Mouse (Mus musculus) heart, adult 10 weeks (tissue): ENCODE data around the gene Gm9936. TPM values are rescaled to one million over a fixed set of nuclear protein-coding genes. Genes with fewer than 3 reads are reported as not detected.

Experiments used
- polyA plus RNA-seq: library from polyadenylated mRNA; stranded (reverse); fragments of 350-450 nt; fragmentation: Illumina TruSeq; extraction: RNeasy Lipid Tissue Mini Kit (QIAGEN cat#74804); gene quantifications from one replicate; pipeline ENCODE4 v1.2.3, GENCODE M21; 2014; ENCODE audit warnings: low read depth, low replicate concordance

The Gm9936 gene
- polyA plus RNA-seq = not detected

GRCm38 (mm10) chr5:114858582-114858981 lies at the start of gene Gm9936:
Gene Gm9936 (minus strand): TSS chr5:114858682.

GRCm38 (mm10) chr5:114896688-114897373 lies 38.3 kb upstream of the Gm9936 start, which contains the start of gene Oasl2:
Gene Oasl2 (plus strand): TSS chr5:114896936.

GRCm38 (mm10) chr5:114853364-114853763 lies 5.1 kb downstream of the Gm9936 start, which contains the start of gene 4930519G04Rik:
Gene 4930519G04Rik (plus strand): TSS chr5:114853664.

GRCm38 (mm10) chr5:114822796-114823688 lies 35.4 kb downstream of the Gm9936 start, which contains the start of gene 1500011B03Rik:
Gene 1500011B03Rik (minus strand): TSS chr5:114823468.

Other genes starting within 250 kb of the Gm9936 start
- 3.9 TPM for gene Trpv4, start 200.3 kb downstream of the Gm9936 start, polyA plus RNA-seq
- gene Gltp, start 167.7 kb downstream of the Gm9936 start, polyA plus RNA-seq = 29.4 TPM
- 7.2 TPM for gene Tchp, start 150.9 kb downstream of the Gm9936 start, polyA plus RNA-seq
- 26.1 TPM for gene Ankrd13a, start 84.0 kb downstream of the Gm9936 start, polyA plus RNA-seq
- gene Git2, start 83.2 kb downstream of the Gm9936 start, polyA plus RNA-seq = 25.9 TPM
- 4.4 TPM for gene 1500011B03Rik, start 35.2 kb downstream of the Gm9936 start, polyA plus RNA-seq
- gene 4930519G04Rik, start 5.0 kb downstream of the Gm9936 start, polyA plus RNA-seq = not detected
- gene Oasl2, start 38.3 kb upstream of the Gm9936 start, polyA plus RNA-seq = 20.4 TPM
- 4.3 TPM for gene Oasl1, start 64.6 kb upstream of the Gm9936 start, polyA plus RNA-seq
- 12.4 TPM for gene 2210016L21Rik, start 83.5 kb upstream of the Gm9936 start, polyA plus RNA-seq
- gene Hnf1a, start 112.4 kb upstream of the Gm9936 start, polyA plus RNA-seq = not detected
- 22.3 TPM for gene Sppl3, start 152.5 kb upstream of the Gm9936 start, polyA plus RNA-seq
- not detected for gene Gm10401, start 239.6 kb upstream of the Gm9936 start, polyA plus RNA-seq